Mouse (Mus musculus) stomach, embryonic 16.5 days (tissue): ENCODE results near the gene Bmpr2. TPM values are rescaled to one million over a fixed set of nuclear protein-coding genes. Genes with fewer than 3 reads are reported as not detected.

Experiments used
- ATAC-seq: fragments of 200-750 bp; cut with Nextera tagmentation; 2 replicates; pipeline ENCODE4 v1.8.0; 2017; ENCODE audit warnings: moderate number of reproducible peaks, moderate TSS enrichment; ENCODE audit not compliant: insufficient read depth, low FRiP score
- H3K27ac ChIP-seq: fragments of 300-500 bp; sonication (generic); 2 replicates; pipeline ENCODE4 v1.5.1; 2014; ENCODE audit warnings: low read length
- H3K27me3 ChIP-seq: fragments of 300-500 bp; sonication (generic); 2 replicates; pipeline ENCODE4 v1.6.1; 2014; ENCODE audit warnings: low read length, control low read depth, mixed read lengths; ENCODE audit not compliant: control insufficient read depth, insufficient read depth
- H3K36me3 ChIP-seq: fragments of 300-500 bp; sonication (generic); 2 replicates; pipeline ENCODE4 v1.6.1; 2014; ENCODE audit warnings: low read length; ENCODE audit not compliant: control insufficient read depth, insufficient read depth
- H3K4me1 ChIP-seq: fragments of 300-500 bp; sonication (generic); 2 replicates; pipeline ENCODE4 v1.6.1; 2014; ENCODE audit warnings: low read length, control low read depth, mixed read lengths; ENCODE audit not compliant: control insufficient read depth, insufficient read depth
- H3K4me2 ChIP-seq: fragments of 300-500 bp; sonication (generic); 2 replicates; pipeline ENCODE4 v1.6.1; 2014; ENCODE audit warnings: low read depth, low read length, mixed read lengths
- H3K4me3 ChIP-seq: fragments of 300-500 bp; sonication (generic); replicated peaks from 2 replicates; pipeline ENCODE4 v1.5.1; 2014; ENCODE audit warnings: mild to moderate bottlenecking, low read length
- H3K9ac ChIP-seq: fragments of 300-500 bp; sonication (generic); 2 replicates; pipeline ENCODE4 v1.6.1; 2014; ENCODE audit warnings: low read length
- H3K9me3 ChIP-seq: fragments of 300-500 bp; sonication (generic); replicated peaks from 2 replicates; pipeline ENCODE4 v1.6.1; 2016; ENCODE audit warnings: low read length, control low read depth; ENCODE audit not compliant: control insufficient read depth
- WGBS: fragments of 180-500 bp; shearing (Covaris S2); extraction: QIAGEN DNeasy Blood & Tissue Kit; methylation state at CpG from one replicate; pipeline ENCODE4 v1.1.7; 2014; 5-methylcytosine and 5-hydroxymethylcytosine counted together
- polyA plus RNA-seq: library from polyadenylated mRNA; unstranded; fragments of >200 nt; fragmentation: Nextera tagmentation; extraction: Ambion mirVana; gene quantifications from 2 replicates; pipeline ENCODE4 v1.2.1, GENCODE M21; 2015

The Bmpr2 gene
- polyA plus RNA-seq, 1 experiment from 2014 or later: 7.9 TPM

DNA sequence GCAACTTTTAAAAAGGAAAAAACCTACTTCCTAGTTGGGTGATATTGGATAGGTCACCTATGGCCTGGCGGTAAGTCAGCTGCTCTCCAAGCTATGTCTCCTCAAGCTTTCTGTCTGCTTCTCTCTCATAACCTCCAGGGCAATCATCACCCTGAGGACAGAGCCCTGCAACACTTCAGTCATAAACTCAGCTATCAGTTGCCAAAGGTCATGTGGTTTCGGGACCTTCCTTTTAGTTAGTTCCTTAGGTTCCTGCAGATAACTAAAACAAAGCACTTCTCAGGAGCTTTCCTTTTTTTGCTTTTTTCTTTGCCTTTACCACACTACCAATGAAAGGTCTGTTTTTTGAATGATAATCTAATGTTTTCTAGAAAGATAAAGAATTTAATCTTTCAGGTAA lies 136.5 kb downstream of the Bmpr2 start:
- H3K4me2 ChIP-seq: no peak overlapping the region

DNA sequence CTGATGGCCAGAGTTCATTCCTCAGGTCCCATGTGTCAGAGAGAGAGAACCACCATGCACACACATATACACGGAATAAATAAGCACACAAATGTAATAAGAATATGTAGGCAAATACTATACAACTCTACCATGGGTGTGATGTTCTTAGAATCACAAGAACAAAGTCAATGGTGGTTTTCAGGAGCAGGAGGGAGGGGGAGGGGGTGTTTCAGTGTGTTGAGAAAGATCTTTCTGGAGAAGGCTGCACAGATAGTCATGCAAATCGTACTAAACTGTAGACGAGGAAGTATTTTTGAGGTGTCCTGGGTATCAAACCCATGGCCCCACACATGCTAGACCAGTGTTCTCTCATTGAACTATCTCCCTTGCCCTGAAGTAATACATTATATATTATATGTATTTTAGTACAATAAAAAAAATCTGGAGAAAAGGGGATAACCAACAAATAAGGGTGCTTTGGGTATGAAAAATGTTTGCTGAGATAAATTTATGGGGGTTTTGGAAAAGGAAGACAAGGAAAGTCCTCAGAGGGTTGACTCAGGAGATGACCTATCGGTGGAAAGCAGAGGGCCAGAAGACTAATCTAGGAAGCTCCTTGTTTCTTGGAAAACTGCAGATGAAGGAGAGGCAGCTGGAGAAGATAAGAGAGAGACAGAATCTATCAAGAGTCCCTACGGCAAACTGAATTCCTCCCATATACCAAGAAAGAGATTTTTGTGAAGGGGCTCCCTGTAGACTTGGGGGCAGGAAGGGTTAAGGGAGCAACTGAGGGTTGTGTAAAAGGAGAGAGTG lies 138.1 kb downstream of the Bmpr2 start:
- Histone ChIP-seq H3K9me3 (no peaks in the 10 kb centered on the region), H3K4me3 (no peak overlapping the region), H3K4me2 (no peak overlapping the region), H3K4me1 (no peaks in the 10 kb centered on the region), H3K36me3 (no peaks in the 10 kb centered on the region), H3K27me3 (no peaks in the 10 kb centered on the region), H3K9ac (no peak overlapping the region), H3K27ac (no peak overlapping the region)
- WGBS: 86% methylated on average over 5 of the region's 5 CpGs
- ATAC-seq: no peak

More for the DNA sequence above, 136.5 kb downstream of the Bmpr2 start:
- Histone ChIP-seq H3K27me3 (no peaks in the 10 kb centered on the region), H3K27ac (no peak overlapping the region), H3K36me3 (no peaks in the 10 kb centered on the region), H3K4me1 (no peaks in the 10 kb centered on the region), H3K9me3 (no peaks in the 10 kb centered on the region), H3K4me3 (no peak overlapping the region), H3K9ac (no peak overlapping the region)
- WGBS: 70% methylated on average over 2 of the region's 2 CpGs
- no peak for ATAC-seq

- H3K27ac ChIP-seq: no peak overlapping the region
- WGBS: 13% methylated on average over 3 of the region's 3 CpGs
- no peaks in the 10 kb centered on the region for H3K36me3 ChIP-seq
- no peaks in the 10 kb centered on the region for H3K9me3 ChIP-seq
- ATAC-seq: no peak
- no peak overlapping the region for H3K4me2 ChIP-seq
- no peaks in the 10 kb centered on the region for H3K27me3 ChIP-seq
- no peak overlapping the region for H3K4me3 ChIP-seq
- H3K4me1 ChIP-seq: no peaks in the 10 kb centered on the region
- H3K9ac ChIP-seq: no peak overlapping the region
These were observed 139.4 kb downstream of the Bmpr2 start for GRCm38 (mm10) chr1:59902634-59903033.

- Histone ChIP-seq H3K9ac (no peak overlapping the region), H3K9me3 (no peaks in the 10 kb centered on the region), H3K4me2 (no peak overlapping the region), H3K27ac (no peak overlapping the region), H3K4me1 (no peaks in the 10 kb centered on the region), H3K36me3 (no peaks in the 10 kb centered on the region), H3K4me3 (no peak overlapping the region), H3K27me3 (no peaks in the 10 kb centered on the region)
- ATAC-seq: no peak
- 84% methylated on average over 6 of the region's 6 CpGs for WGBS
These were observed 141.6 kb downstream of the Bmpr2 start for GRCm38 (mm10) chr1:59904630-59905295.

- Histone ChIP-seq H3K9me3 (no peaks in the 10 kb centered on the region), H3K4me2 (no peak overlapping the region), H3K4me1 (no peaks in the 10 kb centered on the region), H3K27ac (no peak overlapping the region), H3K4me3 (no peak overlapping the region), H3K27me3 (no peaks in the 10 kb centered on the region), H3K36me3 (no peaks in the 10 kb centered on the region), H3K9ac (no peak overlapping the region)
- 56% methylated on average over 2 of the region's 2 CpGs for WGBS
- ATAC-seq: no peak
These were observed 142.7 kb downstream of the Bmpr2 start for GRCm38 (mm10) chr1:59905916-59906315.

- Histone ChIP-seq H3K9me3 (no peaks in the 10 kb centered on the region), H3K4me1 (no peaks in the 10 kb centered on the region), H3K4me3 (no peak overlapping the region), H3K9ac (no peak overlapping the region), H3K36me3 (no peaks in the 10 kb centered on the region), H3K4me2 (no peak overlapping the region), H3K27ac (no peak overlapping the region), H3K27me3 (no peaks in the 10 kb centered on the region)
- 83% methylated on average over 13 of the region's 13 CpGs for WGBS
- ATAC-seq: no peak
These were observed 143.8 kb downstream of the Bmpr2 start for GRCm38 (mm10) chr1:59906819-59907521.

DNA sequence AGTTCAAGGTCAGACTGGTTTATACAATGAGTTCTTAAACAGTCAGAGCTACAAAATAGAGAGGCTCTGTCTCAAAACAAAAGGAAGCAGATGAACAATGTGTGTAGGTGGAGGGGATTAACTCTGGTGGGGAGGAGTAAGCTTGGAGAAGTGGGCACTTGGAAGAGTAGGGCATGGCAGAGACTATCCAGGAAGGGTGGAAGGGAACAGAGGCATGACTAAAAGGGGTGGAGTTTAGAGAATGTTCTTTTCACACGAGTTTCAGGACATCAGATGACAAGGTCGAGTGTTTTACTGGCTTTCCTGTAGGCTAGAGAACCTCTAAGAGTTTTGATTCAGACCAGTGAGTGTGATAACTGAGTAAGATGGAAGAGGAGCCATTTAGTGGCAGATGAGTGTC lies 144.5 kb downstream of the Bmpr2 start:
- Histone ChIP-seq H3K4me2 (no peak overlapping the region), H3K9ac (no peak overlapping the region), H3K36me3 (no peaks in the 10 kb centered on the region), H3K9me3 (no peaks in the 10 kb centered on the region), H3K27ac (no peak overlapping the region), H3K4me3 (no peak overlapping the region), H3K27me3 (no peaks in the 10 kb centered on the region), H3K4me1 (no peaks in the 10 kb centered on the region)
- 24% methylated on average over 2 of the region's 2 CpGs for WGBS
- no peak for ATAC-seq

- Histone ChIP-seq H3K9ac (no peak overlapping the region), H3K4me2 (no peak overlapping the region), H3K36me3 (no peaks in the 10 kb centered on the region), H3K4me3 (no peak overlapping the region), H3K9me3 (no peaks in the 10 kb centered on the region), H3K27me3 (no peaks in the 10 kb centered on the region), H3K27ac (no peak overlapping the region), H3K4me1 (peaks cover 18% of the 10 kb centered on the region)
- 75% methylated on average over 1 of the region's 1 CpGs for WGBS
- ATAC-seq: no peak
These were observed 147.7 kb downstream of the Bmpr2 start for GRCm38 (mm10) chr1:59910941-59911340.
